Mouse (Mus musculus): ENCODE data around the gene Plcb1. TPM values are rescaled to one million over a fixed set of nuclear protein-coding genes. Genes with fewer than 3 reads are reported as not detected.

Plcb1 gene
- polyA plus RNA-seq, 1 experiment, result not detected

GRCm38 (mm10) chr2:134920611-134921280 is 134.9 kb downstream of the Plcb1 start:
- Histone ChIP-seq H3K4me3 (replicated peaks) (no peak overlapping the region), H3K27me3 (ENCODE audit: control insufficient read depth) (no peaks in the 10 kb centered on the region), H3K9me3 (ENCODE audit: control insufficient read depth, low read length) (no peaks in the 10 kb centered on the region), H3K36me3 (ENCODE audit: control insufficient read depth) (no peaks in the 10 kb centered on the region), H3K4me1 (ENCODE audit: control insufficient read depth) (no peaks in the 10 kb centered on the region)
- TF ChIP-seq GATA1 (IDR thresholded peaks at IDR 0.05; ENCODE audit: low read length) (no peak), TAL1 (IDR thresholded peaks at IDR 0.05; ENCODE audit: low read length) (no peak)

GRCm38 (mm10) chr2:134922636-134923375 is 136.9 kb downstream of the Plcb1 start:
- TF ChIP-seq GATA1 (IDR thresholded peaks at IDR 0.05; ENCODE audit: low read length) (no peak), TAL1 (IDR thresholded peaks at IDR 0.05; ENCODE audit: low read length) (no peak)
- Histone ChIP-seq H3K4me1 (ENCODE audit: control insufficient read depth) (no peaks in the 10 kb centered on the region), H3K9me3 (ENCODE audit: control insufficient read depth, low read length) (no peaks in the 10 kb centered on the region), H3K27me3 (ENCODE audit: control insufficient read depth) (no peaks in the 10 kb centered on the region), H3K36me3 (ENCODE audit: control insufficient read depth) (no peaks in the 10 kb centered on the region), H3K4me3 (replicated peaks) (no peak overlapping the region)

DNA sequence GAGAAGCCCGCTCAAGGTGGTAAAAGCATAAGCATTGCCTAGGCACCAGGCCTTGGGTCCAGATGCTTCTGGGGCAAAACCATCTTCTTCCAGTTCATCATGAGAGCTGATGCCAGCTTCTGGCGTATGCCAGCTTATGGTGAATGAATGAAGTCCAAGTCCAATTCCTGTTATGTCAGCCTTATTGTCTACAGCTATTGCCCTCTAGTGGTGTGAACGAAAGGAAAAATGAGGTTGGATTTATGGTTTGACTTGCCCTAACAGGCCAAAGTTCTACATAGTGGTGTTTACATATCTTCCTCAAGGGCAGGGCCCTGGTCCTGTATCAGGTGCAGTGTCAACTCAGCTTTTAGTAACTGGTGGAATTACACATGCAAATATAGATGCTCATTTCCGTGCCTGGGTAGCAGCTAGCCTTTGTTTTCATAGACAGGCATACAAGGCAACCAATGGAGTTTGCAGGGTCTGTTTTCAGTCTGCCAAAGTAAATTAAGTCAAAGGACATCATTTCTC is 138.3 kb downstream of the Plcb1 start:
- TF ChIP-seq TAL1 (IDR thresholded peaks at IDR 0.05; ENCODE audit: low read length) (no peak), GATA1 (IDR thresholded peaks at IDR 0.05; ENCODE audit: low read length) (no peak)

DNA sequence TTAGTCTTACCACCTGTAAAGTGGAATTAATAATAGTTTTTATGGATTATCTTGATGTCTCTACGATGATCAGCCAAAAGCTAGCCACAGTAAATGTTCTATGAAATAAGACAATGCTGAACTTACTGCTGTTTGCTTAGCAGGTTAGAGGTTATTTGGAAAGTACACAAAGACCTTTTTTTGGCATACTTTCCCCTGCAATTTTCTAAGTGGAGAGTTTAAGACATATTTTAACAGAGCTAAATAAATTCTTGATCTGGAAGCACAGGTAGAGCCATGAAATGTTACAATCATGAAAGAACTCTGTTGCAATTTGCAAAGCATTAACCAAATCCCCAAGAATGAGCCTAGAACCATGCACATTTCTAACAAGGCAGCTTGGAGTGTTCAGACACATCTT is 140.4 kb downstream of the Plcb1 start:
- Histone ChIP-seq H3K4me3 (replicated peaks) (no peak overlapping the region), H3K9me3 (ENCODE audit: control insufficient read depth, low read length) (no peaks in the 10 kb centered on the region), H3K27me3 (ENCODE audit: control insufficient read depth) (no peaks in the 10 kb centered on the region), H3K36me3 (ENCODE audit: control insufficient read depth) (no peaks in the 10 kb centered on the region), H3K4me1 (ENCODE audit: control insufficient read depth) (no peaks in the 10 kb centered on the region)
- no peak for TF ChIP-seq TAL1 (IDR thresholded peaks at IDR 0.05; ENCODE audit: low read length)
- TF ChIP-seq GATA1 (IDR thresholded peaks at IDR 0.05; ENCODE audit: low read length), result no peak

More for the DNA sequence above, 138.3 kb downstream of the Plcb1 start:
- Histone ChIP-seq H3K9me3 (ENCODE audit: control insufficient read depth, low read length) (no peaks in the 10 kb centered on the region), H3K4me3 (replicated peaks) (no peak overlapping the region), H3K27me3 (ENCODE audit: control insufficient read depth) (no peaks in the 10 kb centered on the region), H3K36me3 (ENCODE audit: control insufficient read depth) (no peaks in the 10 kb centered on the region), H3K4me1 (ENCODE audit: control insufficient read depth) (no peaks in the 10 kb centered on the region)

- no peaks in the 10 kb centered on the region for H3K36me3 ChIP-seq (ENCODE audit: control insufficient read depth)
- H3K4me1 ChIP-seq (ENCODE audit: control insufficient read depth), result no peaks in the 10 kb centered on the region
- H3K9me3 ChIP-seq (ENCODE audit: control insufficient read depth, low read length), result no peaks in the 10 kb centered on the region
- no peak for TF ChIP-seq GATA1 (IDR thresholded peaks at IDR 0.05; ENCODE audit: low read length)
- H3K4me3 ChIP-seq (replicated peaks), result no peak overlapping the region
- no peaks in the 10 kb centered on the region for H3K27me3 ChIP-seq (ENCODE audit: control insufficient read depth)
Measured at GRCm38 (mm10) chr2:134927072-134927471, 141.2 kb downstream of the Plcb1 start.

GRCm38 (mm10) chr2:134929452-134929851 is 143.6 kb downstream of the Plcb1 start:
- no peak overlapping the region for H3K4me3 ChIP-seq (replicated peaks)
- no peaks in the 10 kb centered on the region for H3K27me3 ChIP-seq (ENCODE audit: control insufficient read depth)
- no peaks in the 10 kb centered on the region for H3K9me3 ChIP-seq (ENCODE audit: control insufficient read depth, low read length)
- TF ChIP-seq GATA1 (IDR thresholded peaks at IDR 0.05; ENCODE audit: low read length), result no peak
- TF ChIP-seq TAL1 (IDR thresholded peaks at IDR 0.05; ENCODE audit: low read length), result no peak
- no peaks in the 10 kb centered on the region for H3K36me3 ChIP-seq (ENCODE audit: control insufficient read depth)
- H3K4me1 ChIP-seq (ENCODE audit: control insufficient read depth), result no peaks in the 10 kb centered on the region

DNA sequence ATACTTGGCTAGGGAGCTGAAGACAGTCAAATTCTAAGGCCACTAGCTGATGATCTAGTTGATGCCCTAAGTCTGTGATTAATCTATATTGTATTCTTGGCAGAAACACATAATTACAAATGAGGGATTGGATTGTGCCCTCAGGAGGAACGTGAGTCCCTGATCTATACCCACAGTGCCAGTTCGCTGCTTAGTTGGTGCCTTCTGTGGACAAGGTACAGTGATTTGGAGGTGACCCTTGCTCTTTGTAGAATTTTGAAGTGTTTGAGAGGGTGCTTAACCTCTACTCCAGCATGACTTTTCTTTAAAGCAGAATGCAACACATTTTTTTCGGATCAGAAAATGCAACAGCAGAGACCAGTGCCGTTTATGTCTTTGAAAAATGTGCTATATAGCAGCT is 145.1 kb downstream of the Plcb1 start:
- Histone ChIP-seq H3K4me3 (replicated peaks) (no peak overlapping the region), H3K9me3 (ENCODE audit: control insufficient read depth, low read length) (no peaks in the 10 kb centered on the region), H3K36me3 (ENCODE audit: control insufficient read depth) (no peaks in the 10 kb centered on the region), H3K4me1 (ENCODE audit: control insufficient read depth) (no peaks in the 10 kb centered on the region), H3K27me3 (ENCODE audit: control insufficient read depth) (no peaks in the 10 kb centered on the region)
- TF ChIP-seq GATA1 (IDR thresholded peaks at IDR 0.05; ENCODE audit: low read length), result no peak
- TF ChIP-seq TAL1 (IDR thresholded peaks at IDR 0.05; ENCODE audit: low read length), result no peak

- no peaks in the 10 kb centered on the region for H3K4me1 ChIP-seq (ENCODE audit: control insufficient read depth)
- no peak overlapping the region for H3K4me3 ChIP-seq (replicated peaks)
- no peaks in the 10 kb centered on the region for H3K36me3 ChIP-seq (ENCODE audit: control insufficient read depth)
- H3K9me3 ChIP-seq (ENCODE audit: control insufficient read depth, low read length), result no peaks in the 10 kb centered on the region
- TF ChIP-seq GATA1 (IDR thresholded peaks at IDR 0.05; ENCODE audit: low read length) (no peak), TAL1 (IDR thresholded peaks at IDR 0.05; ENCODE audit: low read length) (no peak)
- H3K27me3 ChIP-seq (ENCODE audit: control insufficient read depth), result no peaks in the 10 kb centered on the region
Measured at GRCm38 (mm10) chr2:134931756-134932421, 146.0 kb downstream of the Plcb1 start.

DNA sequence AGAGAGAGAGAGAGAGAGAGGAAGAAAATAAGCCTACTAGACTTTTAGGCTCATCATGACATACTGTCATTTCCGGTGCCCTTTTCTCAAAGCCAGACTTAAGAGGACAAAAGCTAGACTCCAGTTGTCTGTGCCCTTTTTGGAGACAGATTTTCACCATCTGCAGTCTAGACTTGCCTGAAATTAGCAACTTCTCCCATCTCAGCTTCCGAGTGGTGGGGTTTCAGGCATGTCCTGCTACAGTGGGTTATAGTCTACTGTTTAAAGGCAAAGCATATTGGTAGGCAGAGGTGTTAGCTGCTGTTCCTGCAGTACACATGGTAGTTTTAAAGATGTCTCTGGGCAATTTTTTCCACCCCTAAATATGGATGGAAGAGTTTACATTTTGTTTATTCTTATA is 149.6 kb downstream of the Plcb1 start:
- no peaks in the 10 kb centered on the region for H3K27me3 ChIP-seq (ENCODE audit: control insufficient read depth)
- no peaks in the 10 kb centered on the region for H3K9me3 ChIP-seq (ENCODE audit: control insufficient read depth, low read length)
- H3K4me1 ChIP-seq (ENCODE audit: control insufficient read depth), result no peaks in the 10 kb centered on the region
- no peaks in the 10 kb centered on the region for H3K36me3 ChIP-seq (ENCODE audit: control insufficient read depth)
- no peak overlapping the region for H3K4me3 ChIP-seq (replicated peaks)
- TF ChIP-seq GATA1 (IDR thresholded peaks at IDR 0.05; ENCODE audit: low read length) (no peak), TAL1 (IDR thresholded peaks at IDR 0.05; ENCODE audit: low read length) (no peak)
